14 mouse cellular contexts compared by ENCODE assay signal in genomic region chr5:89149436-89150040, GRCm38 (mm10).
DNase-seq lines count a peak whose midpoint lies in the region; ATAC-seq and TF ChIP-seq lines count a peak whose summit lies in the region.
"Had no signal": no experiment of that assay in that cellular context is flagged by ENCODE, and none has a peak within 500 bp of the region (broad histone marks: within the 10 kb centered on the region; RNA-seq: fewer than 3 reads in every experiment).

No protein-coding gene starts in this region.

- no peaks in the 10 kb centered on the region for H3K9me3 ChIP-seq in forebrain, embryonic 14.5 days (replicated peaks; ENCODE audit: control insufficient read depth, low read length)
- H3K9me3 ChIP-seq in forebrain, postnatal 0 days (ENCODE audit: low read length): no peaks in the 10 kb centered on the region
- no peaks in the 10 kb centered on the region for H3K9me3 ChIP-seq in lung, embryonic 16.5 days (ENCODE audit: control insufficient read depth, low read length)
- no peaks in the 10 kb centered on the region for H3K9me3 ChIP-seq in heart, embryonic 16.5 days (replicated peaks; ENCODE audit: control insufficient read depth, low read length)
- H3K9me3 ChIP-seq in liver, embryonic 12.5 days (replicated peaks): no peaks in the 10 kb centered on the region
- H3K9me3 ChIP-seq: hindbrain, embryonic 10.5 days; liver, embryonic 13.5 days had no signal

- DNase-seq in forebrain, embryonic 14.5 days (ENCODE audit: low spot score): peak; percentile 32
- DNase-seq in forebrain, postnatal 0 days: no peak
- DNase-seq in lung, postnatal 4 days: no peak
- DNase-seq in B cell, adult 2 months: no peak
- no peak for DNase-seq in lung, postnatal 10 days
- DNase-seq: kidney, adult 2 months; layer of hippocampus, adult 9-11 months; liver, embryonic 13.5 days; thymus, postnatal 14 days had no signal

- no peaks in the 10 kb centered on the region for H3K36me3 ChIP-seq in forebrain, embryonic 14.5 days (ENCODE audit: control insufficient read depth, insufficient read depth, low read length)
- no peaks in the 10 kb centered on the region for H3K36me3 ChIP-seq in forebrain, postnatal 0 days (ENCODE audit: insufficient read depth)
- H3K36me3 ChIP-seq in lung, embryonic 16.5 days (ENCODE audit: control insufficient read depth, insufficient read depth, low read length): no peaks in the 10 kb centered on the region
- H3K36me3 ChIP-seq in heart, embryonic 16.5 days (ENCODE audit: control insufficient read depth, insufficient read depth): no peaks in the 10 kb centered on the region
- H3K36me3 ChIP-seq in liver, embryonic 12.5 days: no peaks in the 10 kb centered on the region
- H3K36me3 ChIP-seq: G1E; hindbrain, embryonic 10.5 days; liver, embryonic 13.5 days had no signal

- H3K4me2 ChIP-seq in forebrain, embryonic 14.5 days (ENCODE audit: low read length): no peak overlapping the region
- H3K4me2 ChIP-seq in forebrain, postnatal 0 days (ENCODE audit: low read depth): no peak overlapping the region
- H3K4me2 ChIP-seq in lung, embryonic 16.5 days (ENCODE audit: low read depth, low read length): no peak overlapping the region
- H3K4me2 ChIP-seq in heart, embryonic 16.5 days (ENCODE audit: low read depth, low read length): no peak overlapping the region
- H3K4me2 ChIP-seq in liver, embryonic 12.5 days: no peak overlapping the region
- H3K4me2 ChIP-seq: liver, embryonic 13.5 days had no signal

- H3K9ac ChIP-seq in forebrain, embryonic 14.5 days (ENCODE audit: low read length): no peak overlapping the region
- no peak overlapping the region for H3K9ac ChIP-seq in forebrain, postnatal 0 days
- H3K9ac ChIP-seq in lung, embryonic 16.5 days (ENCODE audit: low read length): no peak overlapping the region
- no peak overlapping the region for H3K9ac ChIP-seq in heart, embryonic 16.5 days (ENCODE audit: low read length)
- H3K9ac ChIP-seq in liver, embryonic 12.5 days: no peak overlapping the region
- H3K9ac ChIP-seq: liver, embryonic 13.5 days had no signal

- H3K27me3 ChIP-seq in forebrain, embryonic 14.5 days (replicated peaks; ENCODE audit: control insufficient read depth, insufficient read depth, low read length): no peaks in the 10 kb centered on the region
- no peaks in the 10 kb centered on the region for H3K27me3 ChIP-seq in forebrain, postnatal 0 days (ENCODE audit: insufficient read depth, low read length)
- H3K27me3 ChIP-seq in lung, embryonic 16.5 days (ENCODE audit: control insufficient read depth, insufficient read depth, low read depth, low read length): no peaks in the 10 kb centered on the region
- no peaks in the 10 kb centered on the region for H3K27me3 ChIP-seq in heart, embryonic 16.5 days (ENCODE audit: control insufficient read depth, insufficient read depth, low read length)
- no peaks in the 10 kb centered on the region for H3K27me3 ChIP-seq in liver, embryonic 12.5 days (replicated peaks)
- H3K27me3 ChIP-seq: liver, embryonic 13.5 days had no signal

- 0 out of 2 replicates have a peak, but pooled peaks have one; percentile 34 for ATAC-seq in forebrain, embryonic 14.5 days
- ATAC-seq in forebrain, postnatal 0 days: no peak
- ATAC-seq in lung, embryonic 16.5 days (ENCODE audit: low read depth): peak; percentile 39
- peak; percentile 87 for ATAC-seq in heart, embryonic 16.5 days (replicated peaks; ENCODE audit: extremely low read depth, insufficient read depth, low FRiP score)
- no peak for ATAC-seq in liver, embryonic 12.5 days

- no peaks in the 10 kb centered on the region for H3K4me1 ChIP-seq in forebrain, embryonic 14.5 days (ENCODE audit: control insufficient read depth, insufficient read depth, low read length)
- no peaks in the 10 kb centered on the region for H3K4me1 ChIP-seq in forebrain, postnatal 0 days (ENCODE audit: insufficient read depth)
- peaks cover 14% of the 10 kb centered on the region for H3K4me1 ChIP-seq in lung, embryonic 16.5 days (replicated peaks; ENCODE audit: control insufficient read depth, insufficient read depth, low read length)
- peaks cover 15% of the 10 kb centered on the region; the same call in 1 of the 2 replicates for H3K4me1 ChIP-seq in heart, embryonic 16.5 days (ENCODE audit: control insufficient read depth, insufficient read depth, low read length)
- no peaks in the 10 kb centered on the region for H3K4me1 ChIP-seq in liver, embryonic 12.5 days
- H3K4me1 ChIP-seq: liver, embryonic 13.5 days had no signal

- TF ChIP-seq CTCF in forebrain, postnatal 0 days (IDR thresholded peaks at IDR 0.05; ENCODE audit: low read depth): no peak

- no peak overlapping the region for H3K27ac ChIP-seq in forebrain, embryonic 14.5 days (ENCODE audit: low read depth, low read length)
- no peak overlapping the region for H3K27ac ChIP-seq in forebrain, postnatal 0 days (ENCODE audit: low read depth, low read length)
- H3K27ac ChIP-seq in lung, embryonic 16.5 days (ENCODE audit: low read length): peak overlapping the region; percentile 90
- peak overlapping the region; percentile 72 for H3K27ac ChIP-seq in heart, embryonic 16.5 days (ENCODE audit: low read length)
- no peak overlapping the region for H3K27ac ChIP-seq in liver, embryonic 12.5 days
- H3K27ac ChIP-seq: hindbrain, embryonic 10.5 days; liver, embryonic 13.5 days had no signal

- 36% methylated on average over 2 of the region's 2 CpGs for WGBS in forebrain, embryonic 14.5 days
- 25% methylated on average over 2 of the region's 2 CpGs for WGBS in forebrain, postnatal 0 days
- 18% methylated on average over 2 of the region's 2 CpGs for WGBS in lung, embryonic 16.5 days
- 17% methylated on average over 2 of the region's 2 CpGs for WGBS in heart, embryonic 16.5 days
- 51% methylated on average over 2 of the region's 2 CpGs for WGBS in liver, embryonic 12.5 days (ENCODE audit: insufficient replicate concordance)

- H3K4me3 ChIP-seq in forebrain, embryonic 14.5 days (ENCODE audit: low read depth, low read length): no peak overlapping the region
- no peak overlapping the region for H3K4me3 ChIP-seq in forebrain, postnatal 0 days (ENCODE audit: low read depth, low read length)
- H3K4me3 ChIP-seq in lung, embryonic 16.5 days (ENCODE audit: low read length): no peak overlapping the region
- no peak overlapping the region for H3K4me3 ChIP-seq in heart, embryonic 16.5 days (ENCODE audit: low read length)
- H3K4me3 ChIP-seq in liver, embryonic 12.5 days: no peak overlapping the region
- H3K4me3 ChIP-seq: hindbrain, embryonic 10.5 days; liver, embryonic 13.5 days had no signal

Comparison
In these comparisons a context has a peak if more than half of its experiments do, and no peak if none do; other contexts are left out.
1. ATAC-seq: peak in forebrain, embryonic 14.5 days (single experiment), lung, embryonic 16.5 days (single experiment) and heart, embryonic 16.5 days (single experiment); none in forebrain, postnatal 0 days (single experiment) and liver, embryonic 12.5 days (single experiment).
2. H3K27ac ChIP-seq: peak in lung, embryonic 16.5 days (single experiment) and heart, embryonic 16.5 days (single experiment); none in forebrain, embryonic 14.5 days (single experiment), forebrain, postnatal 0 days (single experiment) and liver, embryonic 12.5 days (single experiment).